Mouse (Mus musculus) liver, adult 2 months (tissue): Measurements from ENCODE around the gene Chst8. TPM values are rescaled to one million over a fixed set of nuclear protein-coding genes. Genes with fewer than 3 reads are reported as not detected.

ENCODE experiments used
- DNase-seq: peaks from one replicate; pipeline ENCODE4 v3.0.0-alpha.2; 2011; ENCODE audit warnings: low read depth, low spot score; ENCODE audit errors: extremely low read depth
- H3K27ac ChIP-seq: fragments of 200-500 bp; replicated peaks from 2 replicates; pipeline ENCODE4 v1.5.1; 2012; ENCODE audit warnings: low read depth, mild to moderate bottlenecking, control low read depth, inconsistent platforms, low read length; ENCODE audit not compliant: insufficient read depth
- H3K27me3 ChIP-seq: fragments of 200-500 bp; 2 replicates; pipeline ENCODE4 v1.6.1; 2012; ENCODE audit warnings: mild to moderate bottlenecking, moderate library complexity, low read length, inconsistent platforms; ENCODE audit not compliant: control insufficient read depth, insufficient read depth
- H3K36me3 ChIP-seq: fragments of 200-500 bp; 2 replicates; pipeline ENCODE4 v1.6.1; 2012; ENCODE audit warnings: low read length, inconsistent platforms; ENCODE audit not compliant: control insufficient read depth, insufficient read depth
- H3K4me1 ChIP-seq: fragments of 200-500 bp; 2 replicates; pipeline ENCODE4 v1.6.1; 2011; ENCODE audit warnings: low read length; ENCODE audit not compliant: control insufficient read depth, insufficient read depth
- H3K4me3 ChIP-seq: fragments of 200-500 bp; 2 replicates; pipeline ENCODE4 v1.5.1; 2011; ENCODE audit warnings: low read depth, mild to moderate bottlenecking, control low read depth, low read length, moderate library complexity; ENCODE audit not compliant: insufficient read depth
- H3K79me2 ChIP-seq: fragments of 200-500 bp; 2 replicates; pipeline ENCODE4 v1.6.1; 2012; ENCODE audit warnings: inconsistent platforms, mild to moderate bottlenecking, low read length, moderate library complexity; ENCODE audit not compliant: control insufficient read depth, insufficient read depth
- H3K9ac ChIP-seq: fragments of 200-500 bp; 2 replicates; pipeline ENCODE4 v1.6.1; 2012; ENCODE audit warnings: low read depth, mild to moderate bottlenecking, control low read depth, inconsistent platforms, low read length
- CTCF ChIP-seq: fragments of 200-500 bp; IDR thresholded peaks from 2 replicates; pipeline ENCODE4 v1.5.1; 2011; ENCODE audit warnings: low read depth, low read length, control low read depth
- POLR2A ChIP-seq: fragments of 200-500 bp; IDR thresholded peaks from 2 replicates; pipeline ENCODE4 v1.6.1; 2011; ENCODE audit warnings: low read length, control low read depth; ENCODE audit not compliant: insufficient read depth; ENCODE audit errors: extremely low read depth
- WGBS: fragments of 180-500 bp; shearing (Covaris S2); methylation state at CpG from one replicate; pipeline ENCODE4 v1.1.7; 2018; 5-methylcytosine and 5-hydroxymethylcytosine counted together
- polyA plus RNA-seq: library from polyadenylated mRNA; depleted of rRNA; stranded (reverse); fragments of >200 nt; gene quantifications from 2 replicates; pipeline ENCODE4 v1.2.3, GENCODE M21; 2012
- total RNA-seq: library from RNA; depleted of rRNA; stranded (reverse); fragments of >200 nt; gene quantifications from 2 replicates; pipeline ENCODE4 v1.2.3, GENCODE M21; 2014

Chst8 gene
- total and polyA plus RNA-seq, 2 experiments = 0.28 to 0.35 TPM

GRCm38 (mm10) chr7:34773309-34773708 is 39.2 kb downstream of the Chst8 start:
- no peak for TF ChIP-seq CTCF
- no peak for TF ChIP-seq POLR2A
- H3K36me3 ChIP-seq = no peaks in the 10 kb centered on the region
- H3K27ac ChIP-seq = no peak overlapping the region
- no peaks in the 10 kb centered on the region for H3K4me1 ChIP-seq
- H3K79me2 ChIP-seq = no peaks in the 10 kb centered on the region
- H3K27me3 ChIP-seq = no peaks in the 10 kb centered on the region
- 83% methylated on average over 5 of the region's 5 CpGs for WGBS
- DNase-seq = no peak
- H3K9ac ChIP-seq = no peak overlapping the region
- H3K4me3 ChIP-seq = no peak overlapping the region

GRCm38 (mm10) chr7:34769531-34769930 is 43.0 kb downstream of the Chst8 start:
- peak; percentile 30 for DNase-seq
- 29% methylated on average over 8 of the region's 8 CpGs for WGBS
- no peaks in the 10 kb centered on the region for H3K4me1 ChIP-seq

GRCm38 (mm10) chr7:34764250-34765148 is 48.0 kb downstream of the Chst8 start:
- Histone ChIP-seq H3K9ac (no peak overlapping the region), H3K27me3 (no peaks in the 10 kb centered on the region), H3K4me1 (no peaks in the 10 kb centered on the region), H3K36me3 (no peaks in the 10 kb centered on the region), H3K79me2 (no peaks in the 10 kb centered on the region), H3K4me3 (no peak overlapping the region), H3K27ac (no peak overlapping the region)
- TF ChIP-seq POLR2A = no peak
- no peak for TF ChIP-seq CTCF
- 83% methylated on average over 18 of the region's 18 CpGs for WGBS
- no peak for DNase-seq

More at GRCm38 (mm10) chr7:34769531-34769930, 43.0 kb downstream of the Chst8 start:
- no peaks in the 10 kb centered on the region for H3K79me2 ChIP-seq
- no peak overlapping the region for H3K27ac ChIP-seq
- no peak for TF ChIP-seq CTCF
- TF ChIP-seq POLR2A = no peak
- H3K27me3 ChIP-seq = no peaks in the 10 kb centered on the region
- H3K9ac ChIP-seq = no peak overlapping the region
- no peaks in the 10 kb centered on the region for H3K36me3 ChIP-seq
- no peak overlapping the region for H3K4me3 ChIP-seq

- 72% methylated on average over 7 of the region's 7 CpGs for WGBS
- H3K79me2 ChIP-seq = no peaks in the 10 kb centered on the region
- no peak overlapping the region for H3K9ac ChIP-seq
- H3K4me1 ChIP-seq = no peaks in the 10 kb centered on the region
- no peak overlapping the region for H3K27ac ChIP-seq
- DNase-seq = no peak
- H3K4me3 ChIP-seq = no peak overlapping the region
- no peaks in the 10 kb centered on the region for H3K36me3 ChIP-seq
- no peaks in the 10 kb centered on the region for H3K27me3 ChIP-seq
- TF ChIP-seq CTCF = no peak
- TF ChIP-seq POLR2A = no peak
Measured at GRCm38 (mm10) chr7:34759378-34759822, 53.1 kb downstream of the Chst8 start.

GRCm38 (mm10) chr7:34758721-34759120 is 53.8 kb downstream of the Chst8 start:
- no peak overlapping the region for H3K9ac ChIP-seq
- no peak for TF ChIP-seq CTCF
- TF ChIP-seq POLR2A = no peak
- H3K36me3 ChIP-seq = no peaks in the 10 kb centered on the region
- H3K27ac ChIP-seq = no peak overlapping the region
- WGBS = 56% methylated on average over 3 of the region's 3 CpGs
- no peaks in the 10 kb centered on the region for H3K79me2 ChIP-seq
- H3K4me1 ChIP-seq = no peaks in the 10 kb centered on the region
- no peak overlapping the region for H3K4me3 ChIP-seq
- no peaks in the 10 kb centered on the region for H3K27me3 ChIP-seq
- DNase-seq = no peak

GRCm38 (mm10) chr7:34757513-34757912 is 55.0 kb downstream of the Chst8 start:
- no peak overlapping the region for H3K27ac ChIP-seq
- H3K27me3 ChIP-seq = no peaks in the 10 kb centered on the region
- no peaks in the 10 kb centered on the region for H3K79me2 ChIP-seq
- TF ChIP-seq CTCF (peak; percentile 17; the same call in 1 of the 2 replicates), POLR2A (no peak)
- no peaks in the 10 kb centered on the region for H3K36me3 ChIP-seq
- no peaks in the 10 kb centered on the region for H3K4me1 ChIP-seq
- no peak for DNase-seq
- no peak overlapping the region for H3K9ac ChIP-seq
- WGBS = 89% methylated on average over 4 of the region's 4 CpGs
- no peak overlapping the region for H3K4me3 ChIP-seq
